Mouse (Mus musculus) large intestine, adult 2 months (tissue): ENCODE measurements around the gene Urm1. TPM values are rescaled to one million over a fixed set of nuclear protein-coding genes. Genes with fewer than 3 reads are reported as not detected.

Source experiments
- polyA plus RNA-seq: library from polyadenylated mRNA; depleted of rRNA; stranded (reverse); fragments of >200 nt; gene quantifications from 2 replicates; pipeline ENCODE4 v1.2.3, GENCODE M21; 2012; rRNA removed

The Urm1 gene
- polyA plus RNA-seq, 1 experiment: 45.5 TPM

Other genes starting within 250 kb of the Urm1 start
- 25.0 and 31.5 TPM in 2 replicates for gene Rapgef1, start 200.4 kb upstream of the Urm1 start, polyA plus RNA-seq
- gene Gm13420, start 68.4 kb upstream of the Urm1 start, polyA plus RNA-seq: 0.16 and 0.17 TPM in 2 replicates
- not detected in 2 replicates for gene Gm13547, start 60.8 kb upstream of the Urm1 start, polyA plus RNA-seq
- gene Coq4, start 32.6 kb upstream of the Urm1 start, polyA plus RNA-seq: 45.6 and 61.9 TPM in 2 replicates
- 30.7 and 39.8 TPM in 2 replicates for gene Trub2, start 31.6 kb upstream of the Urm1 start, polyA plus RNA-seq
- gene Slc27a4, start 17.4 kb upstream of the Urm1 start, polyA plus RNA-seq: 258 and 558 TPM in 2 replicates
- 6.3 and 6.8 TPM in 2 replicates for gene Cercam, start 49.1 kb downstream of the Urm1 start, polyA plus RNA-seq
- gene Odf2, start 69.1 kb downstream of the Urm1 start, polyA plus RNA-seq: 16.7 and 21.0 TPM in 2 replicates
- gene Gle1, start 115.4 kb downstream of the Urm1 start, polyA plus RNA-seq: 13.2 and 16.9 TPM in 2 replicates
- 155 and 204 TPM in 2 replicates for gene Sptan1, start 145.5 kb downstream of the Urm1 start, polyA plus RNA-seq
- 10.9 and 11.2 TPM in 2 replicates for gene Wdr34, start 228.8 kb downstream of the Urm1 start, polyA plus RNA-seq
- gene Set, start 237.3 kb downstream of the Urm1 start, polyA plus RNA-seq: 39.5 and 42.1 TPM in 2 replicates